Mouse (Mus musculus) liver, adult 2 months (tissue): Measurements from ENCODE around the gene Car10.

Experiments
- CTCF ChIP-seq: fragments of 200-500 bp; IDR thresholded peaks from 2 replicates; pipeline ENCODE4 v1.5.1; 2011; ENCODE audit warnings: low read depth, low read length, control low read depth
- POLR2A ChIP-seq: fragments of 200-500 bp; IDR thresholded peaks from 2 replicates; pipeline ENCODE4 v1.6.1; 2011; ENCODE audit warnings: low read length, control low read depth; ENCODE audit not compliant: insufficient read depth; ENCODE audit errors: extremely low read depth

- TF ChIP-seq CTCF (no peak), POLR2A (no peak)
Observed at GRCm38 (mm10) chr11:93639410-93639809, 541.6 kb downstream of the Car10 start.
